Mouse (Mus musculus): ENCODE measurements around the gene Zfp664.

DNA sequence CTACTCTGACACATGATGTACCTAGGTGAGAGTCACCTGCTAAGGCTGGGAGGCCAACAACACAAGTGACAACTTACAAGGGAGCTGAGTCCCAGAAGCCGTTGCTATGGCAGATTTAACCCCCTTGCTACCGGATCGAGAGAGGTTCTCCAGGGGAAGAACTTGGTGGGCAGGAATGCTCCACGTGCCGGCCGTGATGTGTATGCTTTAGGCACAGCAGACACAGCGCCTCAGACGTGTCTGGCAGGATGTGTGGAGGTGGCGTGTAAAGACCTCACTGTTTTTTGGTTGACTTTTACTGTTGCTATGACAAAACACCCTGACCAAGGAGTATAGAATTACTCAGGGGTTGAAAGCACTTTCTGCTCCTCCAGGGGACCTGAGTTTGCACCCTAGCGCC lies 81.9 kb downstream of the Zfp664 start:
- TF ChIP-seq POLR2A (IDR thresholded peaks at IDR 0.05; ENCODE audit: borderline replicate concordance, insufficient read depth, low read length) (no peak), CTCF (IDR thresholded peaks at IDR 0.05; ENCODE audit: borderline replicate concordance, insufficient read depth, low read depth, low read length) (no peak)

All from cerebellum, adult 2 months (tissue).